Mouse (Mus musculus): ENCODE results near the gene Mgat5.

Mgat5 gene

DNA sequence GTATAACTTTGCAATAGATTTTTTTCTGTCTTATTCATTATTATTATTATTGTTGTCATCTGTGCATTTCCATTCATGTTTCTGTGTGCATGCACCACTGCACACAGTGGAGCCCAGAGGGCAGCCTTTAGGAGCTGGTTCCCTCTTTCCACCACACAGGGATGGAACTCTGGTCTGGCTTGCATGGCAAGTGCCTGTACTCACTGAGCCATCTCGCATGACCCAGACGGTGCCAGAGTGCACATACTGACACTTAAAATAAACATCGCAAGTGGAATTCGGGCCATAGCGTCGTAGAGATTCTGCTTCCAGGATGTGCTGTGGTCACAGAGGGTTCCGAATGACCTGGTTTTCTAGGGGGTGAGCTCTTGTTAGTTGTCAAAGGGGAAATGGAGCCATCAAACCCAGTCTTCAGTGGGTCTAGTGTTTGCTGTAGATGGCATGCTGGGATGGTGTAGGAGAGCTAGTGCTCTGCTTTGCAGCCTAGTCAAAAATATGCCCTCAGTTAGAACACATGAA lies 103.5 kb downstream of the Mgat5 start:
- DNase-seq: no peak

- DNase-seq: no peak
These were observed 104.3 kb downstream of the Mgat5 start for GRCm38 (mm10) chr1:127308989-127309701.

- no peak for DNase-seq
These were observed 105.2 kb downstream of the Mgat5 start for GRCm38 (mm10) chr1:127310011-127310410.

GRCm38 (mm10) chr1:127310703-127311102 lies 105.9 kb downstream of the Mgat5 start:
- DNase-seq: no peak

- no peak for DNase-seq
These were observed 109.0 kb downstream of the Mgat5 start for GRCm38 (mm10) chr1:127313652-127314350.

GRCm38 (mm10) chr1:127315763-127316627 lies 111.2 kb downstream of the Mgat5 start:
- DNase-seq: no peak

DNA sequence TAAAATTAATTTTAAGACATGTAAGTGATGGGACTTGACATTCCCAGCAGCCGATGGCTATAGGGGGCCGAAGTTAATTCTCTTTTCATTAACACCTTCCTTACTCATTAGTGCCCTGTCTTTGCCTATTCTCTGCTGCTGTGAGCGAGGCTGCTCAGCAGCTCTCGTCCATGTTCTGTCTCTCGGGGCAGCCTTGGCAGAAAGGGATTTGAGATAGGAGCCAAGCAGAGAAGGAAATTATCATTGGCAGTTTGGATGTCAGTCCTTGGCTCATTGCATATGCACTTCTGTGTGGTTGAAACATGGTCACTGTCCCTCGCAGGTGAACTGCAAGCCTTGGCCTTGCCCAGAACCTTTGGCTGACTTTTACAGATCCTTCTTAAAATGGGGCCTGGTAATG lies 111.8 kb downstream of the Mgat5 start:
- DNase-seq: no peak

DNA sequence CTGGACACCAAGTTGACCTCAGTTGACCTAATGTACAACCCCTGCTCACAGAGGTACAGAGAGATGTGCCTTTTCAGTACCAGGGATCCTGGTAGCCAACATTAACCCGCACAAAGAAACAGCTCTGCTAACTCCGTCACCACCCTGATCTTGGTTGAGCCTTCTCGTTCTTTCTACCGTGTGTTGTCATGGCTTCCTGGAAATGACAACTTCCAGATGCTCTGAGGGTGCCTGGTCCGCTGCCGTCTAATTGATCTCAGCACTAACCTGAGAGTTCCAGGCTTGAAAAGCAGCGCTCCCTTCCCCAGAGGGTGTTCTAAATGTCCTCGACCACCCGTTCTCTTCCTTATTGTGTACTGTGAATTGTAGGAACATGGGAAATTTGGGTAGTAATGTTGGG lies 112.7 kb downstream of the Mgat5 start:
- DNase-seq: no peak

DNA sequence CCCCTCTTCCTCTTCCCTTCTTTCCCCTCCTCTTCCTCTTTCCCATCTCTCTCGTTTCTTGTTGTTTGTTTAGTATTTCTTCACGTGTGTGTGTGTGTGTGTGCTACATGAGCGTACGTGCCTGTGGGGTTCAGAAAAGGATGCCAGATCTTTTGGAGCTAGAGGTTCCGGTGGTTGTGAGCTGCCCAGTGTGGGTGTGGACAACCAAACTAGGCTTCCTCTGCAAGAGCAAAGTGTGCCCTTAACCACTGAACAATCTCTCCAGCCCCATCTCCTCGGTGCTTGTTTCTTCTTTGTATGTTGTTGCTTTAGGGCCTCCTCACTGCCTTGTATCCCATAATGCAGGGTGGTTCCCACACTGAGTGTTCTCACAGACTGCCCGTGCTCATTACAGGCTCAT lies 113.7 kb downstream of the Mgat5 start:
- DNase-seq: no peak

DNA sequence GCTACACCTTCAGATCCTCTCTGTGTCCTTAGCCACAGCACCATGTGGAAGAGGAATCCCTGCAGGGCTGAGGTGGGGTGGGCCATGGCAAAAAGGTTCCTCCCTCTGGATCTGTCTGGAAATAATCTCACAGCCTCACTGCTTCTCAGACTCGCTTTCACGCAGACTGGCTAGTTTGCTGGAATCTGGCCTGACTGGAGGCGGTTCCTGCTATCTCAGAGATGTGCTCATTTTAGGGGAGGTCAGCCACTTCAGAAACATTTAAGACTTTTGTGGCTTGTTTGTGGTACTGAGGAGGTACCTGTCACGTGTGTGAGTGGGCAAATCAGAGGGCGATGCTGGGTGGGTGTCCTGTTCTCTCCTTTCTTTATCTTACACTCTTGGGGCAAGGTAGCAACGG lies 115.0 kb downstream of the Mgat5 start:
- DNase-seq: no peak

GRCm38 (mm10) chr1:127320956-127321355 lies 116.1 kb downstream of the Mgat5 start:
- DNase-seq: no peak

DNA sequence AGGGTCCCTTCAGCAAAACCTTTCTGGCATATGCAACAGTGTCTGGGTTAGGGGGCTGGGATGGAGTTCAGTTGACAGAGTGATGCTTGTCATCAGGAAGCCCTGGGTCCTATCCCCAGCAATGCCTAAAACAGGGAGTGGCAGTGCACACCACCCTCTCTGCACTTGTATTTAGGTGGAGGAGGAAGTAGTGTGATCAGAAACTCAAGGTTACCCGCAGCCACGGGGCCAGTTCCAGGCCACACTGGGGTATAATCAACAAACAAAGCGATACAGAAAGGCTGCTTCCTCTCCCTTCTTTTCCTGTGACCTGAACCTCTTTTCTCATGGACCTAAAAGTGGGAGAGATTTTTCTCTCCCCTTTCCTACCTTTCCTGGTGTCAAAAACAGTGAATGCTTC lies 116.8 kb downstream of the Mgat5 start:
- no peak for DNase-seq

DNA sequence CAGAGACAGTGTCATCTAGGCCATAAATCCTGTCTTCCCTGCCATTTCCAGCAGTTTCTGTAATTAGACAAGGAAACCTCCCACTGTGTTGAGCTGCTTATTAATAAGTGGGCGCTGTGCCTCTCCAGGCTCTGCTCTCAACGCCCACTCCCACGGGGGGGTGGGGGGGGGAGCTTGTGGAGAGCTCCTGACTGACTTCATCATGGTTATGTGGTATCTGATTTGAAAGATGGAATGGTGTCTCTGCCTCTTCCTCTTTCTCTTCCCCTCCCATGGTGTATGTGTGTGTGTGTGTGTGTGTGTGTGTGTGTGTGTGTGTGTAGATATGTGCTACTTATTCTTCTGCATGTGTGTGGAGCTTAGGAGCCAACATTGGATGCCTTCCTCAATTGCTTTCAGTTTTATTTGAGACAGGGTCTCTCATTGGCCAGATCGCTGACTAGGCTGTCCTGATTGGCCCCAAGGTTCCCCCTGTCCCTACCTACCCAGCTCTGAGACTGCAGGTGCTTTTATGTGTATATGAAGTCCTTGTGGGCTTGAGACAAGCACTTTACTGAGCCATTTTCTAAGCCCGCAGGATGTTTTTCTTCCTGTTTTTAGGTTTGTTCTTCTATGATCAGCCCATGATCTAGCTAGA lies 117.5 kb downstream of the Mgat5 start:
- no peak for DNase-seq

- DNase-seq: no peak
These were observed 120.9 kb downstream of the Mgat5 start for GRCm38 (mm10) chr1:127325601-127326198.

- no peak for DNase-seq
These were observed 123.0 kb downstream of the Mgat5 start for GRCm38 (mm10) chr1:127327773-127328172.

DNA sequence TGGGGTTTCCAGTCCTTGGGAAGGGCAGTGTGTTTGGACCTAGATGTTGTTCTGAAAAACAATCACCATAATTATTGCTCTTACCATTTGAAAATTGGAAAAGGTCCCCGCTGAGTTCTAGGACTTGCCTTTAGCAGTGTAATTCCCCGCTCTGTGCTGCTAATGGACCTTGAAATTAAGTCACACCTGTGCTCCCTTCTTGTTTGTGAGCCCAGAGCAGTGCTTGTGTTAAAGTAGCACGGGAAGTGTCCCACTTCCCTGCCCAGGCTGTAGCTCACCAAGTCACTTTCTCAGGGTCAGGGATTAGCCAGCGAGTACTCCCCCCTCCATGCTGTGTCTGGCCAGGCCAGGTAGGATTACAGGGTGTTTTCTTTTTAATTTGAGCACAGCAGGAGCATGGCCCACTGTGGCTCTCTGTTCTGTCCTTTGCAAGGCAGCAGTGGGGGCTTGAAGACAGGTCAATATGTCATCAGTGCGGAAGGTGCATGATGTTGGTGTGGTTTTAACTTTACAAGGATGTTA lies 123.6 kb downstream of the Mgat5 start:
- no peak for DNase-seq

DNA sequence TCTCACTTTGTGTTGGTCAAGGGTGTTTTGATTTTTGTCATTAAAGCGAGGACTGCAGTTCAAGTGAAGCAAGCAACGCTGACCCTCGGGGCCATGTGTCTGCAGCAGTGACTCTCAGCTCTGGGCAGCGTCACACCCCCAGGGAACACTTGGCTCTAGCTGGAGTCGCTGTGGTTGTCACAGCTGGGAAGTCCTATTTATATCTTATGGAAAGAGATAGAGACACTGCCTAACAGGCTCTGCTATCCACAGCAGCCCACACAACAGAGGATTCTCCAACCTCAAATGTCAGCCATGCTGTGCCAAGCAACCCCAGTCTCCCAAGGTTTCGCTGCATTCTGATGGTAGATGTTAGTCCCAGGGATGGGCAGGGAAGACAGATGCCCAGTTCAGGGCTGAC lies 125.0 kb downstream of the Mgat5 start:
- no peak for DNase-seq

GRCm38 (mm10) chr1:127337740-127338139 lies 132.9 kb downstream of the Mgat5 start:
- DNase-seq: no peak

- DNase-seq: no peak
These were observed 134.1 kb downstream of the Mgat5 start for GRCm38 (mm10) chr1:127338833-127339487.

DNA sequence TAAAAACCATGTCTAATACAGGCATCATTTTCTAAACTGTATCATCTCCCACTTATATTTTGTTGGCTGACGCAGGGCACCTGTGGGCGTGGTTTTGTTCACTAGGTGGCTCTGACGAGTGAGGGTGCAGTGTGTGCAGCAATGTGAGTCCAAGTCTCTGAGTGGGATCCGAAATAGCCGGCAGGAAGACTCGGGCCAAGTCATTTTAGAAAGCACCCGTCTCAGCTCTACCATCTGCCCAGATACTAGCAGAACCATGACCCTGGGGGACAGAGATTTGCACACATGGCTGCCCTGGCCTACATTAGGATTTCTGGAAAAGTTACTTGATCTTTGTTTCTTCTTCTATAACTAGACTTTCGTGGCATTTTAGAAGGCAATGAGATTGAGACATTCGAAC lies 135.5 kb downstream of the Mgat5 start:
- no peak for DNase-seq

- no peak for DNase-seq
These were observed 140.1 kb downstream of the Mgat5 start for GRCm38 (mm10) chr1:127344913-127345312.
